Mouse (Mus musculus): ENCODE measurements at regions not wholly inside any gene's neighbourhood (a gene's known extent, or its start where the extent isn't known, plus 50 kb on each side); places are given as distances from the start of the nearest gene placed in this dataset.

DNA sequence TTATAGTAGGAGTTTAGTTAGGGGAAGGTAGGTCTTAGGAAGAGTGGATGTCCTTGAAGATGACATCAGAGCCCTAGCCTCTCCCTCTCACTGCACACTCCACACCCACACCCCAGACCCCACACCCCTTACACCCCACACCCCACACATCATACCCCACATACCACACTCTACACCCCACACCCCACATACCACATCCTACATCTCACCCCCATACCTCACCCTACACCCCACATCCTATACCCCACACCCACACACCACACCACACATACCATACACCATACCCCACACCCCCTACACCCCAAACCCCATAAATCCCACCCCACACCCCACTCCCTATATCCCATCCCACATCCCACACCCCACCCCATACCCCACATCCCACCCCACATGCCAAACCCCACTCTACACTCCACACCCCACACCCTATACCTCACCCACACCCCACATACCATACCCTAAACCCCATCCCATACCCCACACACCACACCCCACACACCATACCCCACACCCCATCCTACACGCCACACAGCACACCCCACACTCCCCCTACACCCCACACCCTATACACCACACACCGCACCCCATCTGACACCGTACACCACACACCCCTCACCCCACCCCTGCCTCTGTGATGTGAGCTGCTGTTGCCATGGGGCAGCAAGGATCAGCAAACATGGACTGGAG, 323.7 kb upstream of the G2e3 start:
- Histone ChIP-seq H3K4me1 (replicated peaks; ENCODE audit: control insufficient read depth, insufficient read depth, low read length) (no peaks in the 10 kb centered on the region), H3K9me3 (ENCODE audit: control insufficient read depth, low read length) (no peaks in the 10 kb centered on the region), H3K27ac (ENCODE audit: low read depth) (no peak overlapping the region), H3K36me3 (ENCODE audit: control insufficient read depth, insufficient read depth, low read length) (no peaks in the 10 kb centered on the region), H3K27me3 (replicated peaks; ENCODE audit: control insufficient read depth, insufficient read depth, low read length) (no peaks in the 10 kb centered on the region), H3K4me2 (ENCODE audit: low read length) (no peak overlapping the region), H3K4me3 (ENCODE audit: low read depth, low read length) (no peak overlapping the region), H3K9ac (ENCODE audit: low read length) (no peak overlapping the region)
- 91% methylated on average over 3 of the region's 3 CpGs for WGBS
- no peak; the same call in 1 of the 2 replicates for ATAC-seq (replicated peaks; ENCODE audit: low FRiP score, low TSS enrichment, low read depth)
- no peak for DNase-seq (ENCODE audit: low spot score)

DNA sequence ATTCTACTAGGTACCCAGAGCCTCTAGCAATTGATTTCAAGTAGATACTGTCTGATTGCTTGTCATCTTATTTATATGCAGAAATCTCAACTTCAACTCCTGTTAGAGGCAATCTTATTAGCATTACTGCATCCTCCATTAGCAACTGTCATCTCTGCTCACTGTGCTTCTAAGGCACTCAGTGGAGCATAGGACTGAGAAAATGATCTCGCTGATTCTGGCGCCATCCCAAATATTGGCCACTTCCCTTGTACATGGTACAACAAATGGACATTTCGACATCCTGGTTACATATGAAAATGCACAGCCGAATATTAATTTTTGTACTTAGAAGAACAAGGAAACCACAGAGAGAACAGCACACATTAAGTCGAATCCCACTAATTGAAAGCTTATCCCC, 329.7 kb upstream of the G2e3 start:
- no peak overlapping the region for H3K4me3 ChIP-seq (ENCODE audit: low read depth, low read length)
- no peaks in the 10 kb centered on the region for H3K27me3 ChIP-seq (replicated peaks; ENCODE audit: control insufficient read depth, insufficient read depth, low read length)
- no peak overlapping the region for H3K4me2 ChIP-seq (ENCODE audit: low read length)
- WGBS = 93% methylated on average over 5 of the region's 5 CpGs
- no peak overlapping the region for H3K27ac ChIP-seq (ENCODE audit: low read depth)
- H3K9me3 ChIP-seq (ENCODE audit: control insufficient read depth, low read length) = no peaks in the 10 kb centered on the region
- H3K9ac ChIP-seq (ENCODE audit: low read length) = no peak overlapping the region
- DNase-seq (ENCODE audit: low spot score) (no peak), ATAC-seq (replicated peaks; ENCODE audit: low FRiP score, low TSS enrichment, low read depth) (no peak)
- no peaks in the 10 kb centered on the region for H3K36me3 ChIP-seq (ENCODE audit: control insufficient read depth, insufficient read depth, low read length)
- no peaks in the 10 kb centered on the region for H3K4me1 ChIP-seq (replicated peaks; ENCODE audit: control insufficient read depth, insufficient read depth, low read length)

DNA sequence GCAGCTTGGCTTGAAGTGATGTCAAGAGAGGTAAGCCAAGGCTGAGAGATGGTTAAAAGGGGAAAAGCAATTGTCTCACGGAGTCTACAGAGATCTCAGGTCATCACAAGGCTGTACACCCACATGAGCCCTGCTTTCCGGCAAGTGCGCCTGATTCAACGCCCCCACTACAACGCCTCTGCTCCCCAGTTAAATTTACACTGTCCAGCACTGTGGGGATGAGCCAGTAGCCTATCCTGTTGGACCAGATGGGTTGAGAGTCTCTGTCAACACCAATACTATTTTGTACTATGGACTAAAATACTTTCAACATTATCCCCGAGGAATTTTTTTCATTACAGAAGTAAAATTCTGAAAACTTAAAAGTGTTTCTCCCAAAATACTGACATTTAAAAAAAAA, 331.8 kb upstream of the G2e3 start:
- DNase-seq (ENCODE audit: low spot score) (no peak), ATAC-seq (replicated peaks; ENCODE audit: low FRiP score, low TSS enrichment, low read depth) (no peak)
- no peaks in the 10 kb centered on the region for H3K9me3 ChIP-seq (ENCODE audit: control insufficient read depth, low read length)
- no peaks in the 10 kb centered on the region for H3K27me3 ChIP-seq (replicated peaks; ENCODE audit: control insufficient read depth, insufficient read depth, low read length)
- H3K9ac ChIP-seq (ENCODE audit: low read length) = no peak overlapping the region
- H3K4me3 ChIP-seq (ENCODE audit: low read depth, low read length) = no peak overlapping the region
- WGBS = 86% methylated on average over 6 of the region's 6 CpGs
- no peak overlapping the region for H3K27ac ChIP-seq (ENCODE audit: low read depth)
- no peaks in the 10 kb centered on the region for H3K4me1 ChIP-seq (replicated peaks; ENCODE audit: control insufficient read depth, insufficient read depth, low read length)
- no peak overlapping the region for H3K4me2 ChIP-seq (ENCODE audit: low read length)
- no peaks in the 10 kb centered on the region for H3K36me3 ChIP-seq (ENCODE audit: control insufficient read depth, insufficient read depth, low read length)

DNA sequence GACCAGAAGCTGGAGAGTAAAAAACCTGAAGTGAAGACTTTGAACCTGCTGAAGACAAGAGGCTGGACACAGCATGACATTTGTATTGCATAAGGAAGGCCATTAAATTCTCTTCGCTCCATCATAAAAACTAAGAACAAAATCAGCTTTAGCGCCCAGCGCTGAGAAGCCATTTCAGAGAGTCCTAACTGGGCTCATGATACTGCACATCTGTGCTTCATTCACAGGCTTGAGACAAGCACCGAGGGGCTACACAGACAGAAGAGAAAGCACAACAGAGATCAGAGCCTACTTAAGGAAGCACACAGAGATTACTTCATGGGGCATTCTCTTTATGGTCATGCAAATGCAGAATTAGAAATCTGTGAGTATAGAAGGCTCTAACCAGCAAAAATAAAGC, 338.2 kb upstream of the G2e3 start:
- DNase-seq (ENCODE audit: low spot score) = no peak
- H3K4me2 ChIP-seq (ENCODE audit: low read length) = no peak overlapping the region
- no peak overlapping the region for H3K9ac ChIP-seq (ENCODE audit: low read length)
- H3K9me3 ChIP-seq (ENCODE audit: control insufficient read depth, low read length) = no peaks in the 10 kb centered on the region
- H3K27ac ChIP-seq (ENCODE audit: low read depth) = no peak overlapping the region
- no peak for ATAC-seq (replicated peaks; ENCODE audit: low FRiP score, low TSS enrichment, low read depth)
- 90% methylated on average over 4 of the region's 4 CpGs for WGBS
- H3K27me3 ChIP-seq (replicated peaks; ENCODE audit: control insufficient read depth, insufficient read depth, low read length) = no peaks in the 10 kb centered on the region
- H3K4me3 ChIP-seq (ENCODE audit: low read depth, low read length) = no peak overlapping the region
- no peaks in the 10 kb centered on the region for H3K4me1 ChIP-seq (replicated peaks; ENCODE audit: control insufficient read depth, insufficient read depth, low read length)
- no peaks in the 10 kb centered on the region for H3K36me3 ChIP-seq (ENCODE audit: control insufficient read depth, insufficient read depth, low read length)

DNA sequence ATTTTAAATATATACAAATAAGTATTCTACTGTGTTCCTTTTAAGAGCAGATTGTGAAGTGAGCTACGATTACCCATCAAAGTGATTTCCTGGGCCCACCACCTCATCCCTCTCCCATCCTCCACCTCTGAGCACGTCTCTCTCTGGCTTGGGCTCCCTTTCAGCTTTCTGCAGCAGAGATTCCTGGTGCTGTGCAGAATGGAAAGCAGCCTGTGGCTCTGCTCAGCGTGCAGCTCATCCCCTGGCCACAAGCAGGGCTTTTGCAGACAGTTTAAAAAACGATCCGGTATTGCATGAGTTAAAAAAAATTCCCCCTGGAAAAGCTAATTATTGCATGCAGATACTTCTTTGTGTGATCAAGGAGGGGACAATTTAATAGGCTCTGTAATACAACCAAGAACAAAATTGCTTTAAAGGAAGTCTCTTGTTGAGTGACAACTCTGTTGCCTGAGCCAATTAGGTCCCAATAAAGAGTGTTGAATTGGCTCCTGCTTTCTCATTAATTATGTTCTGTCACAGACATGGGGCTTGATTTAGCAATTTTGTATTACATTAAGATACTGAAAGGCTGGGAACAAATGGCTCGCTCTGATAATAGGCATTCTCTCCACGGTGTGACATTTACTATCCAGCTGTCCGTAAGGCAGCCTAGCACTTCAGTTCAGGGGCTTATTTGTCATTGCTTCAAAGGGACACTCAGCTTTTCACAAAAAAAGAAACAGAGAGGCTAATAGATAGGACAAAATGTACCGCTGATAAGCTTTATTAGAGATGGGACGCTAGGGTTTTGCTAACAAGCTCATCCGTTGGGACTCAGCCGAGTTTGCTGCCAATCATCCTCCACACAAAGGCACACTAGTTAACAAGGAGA, 345.9 kb upstream of the G2e3 start:
- Histone ChIP-seq H3K9me3 (ENCODE audit: control insufficient read depth, low read length) (no peaks in the 10 kb centered on the region), H3K27ac (ENCODE audit: low read depth) (no peak overlapping the region), H3K36me3 (ENCODE audit: control insufficient read depth, insufficient read depth, low read length) (no peaks in the 10 kb centered on the region), H3K4me2 (ENCODE audit: low read length) (no peak overlapping the region), H3K9ac (ENCODE audit: low read length) (no peak overlapping the region), H3K27me3 (replicated peaks; ENCODE audit: control insufficient read depth, insufficient read depth, low read length) (no peaks in the 10 kb centered on the region), H3K4me1 (replicated peaks; ENCODE audit: control insufficient read depth, insufficient read depth, low read length) (no peaks in the 10 kb centered on the region; the same call in 1 of the 2 replicates), H3K4me3 (ENCODE audit: low read depth, low read length) (no peak overlapping the region)
- ATAC-seq (replicated peaks; ENCODE audit: low FRiP score, low TSS enrichment, low read depth) (no peak), DNase-seq (ENCODE audit: low spot score) (no peak)
- 35% methylated on average over 12 of the region's 12 CpGs for WGBS

DNA sequence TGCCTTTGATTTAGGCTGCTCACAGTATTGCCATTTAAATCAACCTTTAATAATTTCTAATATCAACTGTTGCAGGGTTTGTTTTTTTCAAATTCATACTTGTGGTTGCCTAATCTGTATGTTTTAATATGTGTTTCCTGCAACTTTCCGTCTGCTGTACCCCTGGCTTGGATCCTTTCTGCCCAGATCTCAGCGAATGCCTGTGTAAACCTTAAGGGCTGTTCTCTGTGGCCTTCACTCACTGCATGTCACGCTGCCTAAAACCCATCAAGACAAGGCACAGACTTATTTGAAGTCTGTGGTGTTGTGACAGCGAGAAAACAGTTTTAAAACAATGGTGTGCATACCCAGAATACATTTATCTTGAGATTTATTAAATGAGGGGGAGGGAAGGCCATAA, 346.8 kb upstream of the G2e3 start:
- ATAC-seq (replicated peaks; ENCODE audit: low FRiP score, low TSS enrichment, low read depth) = no peak
- no peaks in the 10 kb centered on the region; the same call in 1 of the 2 replicates for H3K4me1 ChIP-seq (replicated peaks; ENCODE audit: control insufficient read depth, insufficient read depth, low read length)
- H3K4me2 ChIP-seq (ENCODE audit: low read length) = no peak overlapping the region
- no peak overlapping the region for H3K27ac ChIP-seq (ENCODE audit: low read depth)
- WGBS = 51% methylated on average over 4 of the region's 4 CpGs
- no peaks in the 10 kb centered on the region for H3K36me3 ChIP-seq (ENCODE audit: control insufficient read depth, insufficient read depth, low read length)
- H3K27me3 ChIP-seq (replicated peaks; ENCODE audit: control insufficient read depth, insufficient read depth, low read length) = no peaks in the 10 kb centered on the region
- H3K4me3 ChIP-seq (ENCODE audit: low read depth, low read length) = no peak overlapping the region
- no peak overlapping the region for H3K9ac ChIP-seq (ENCODE audit: low read length)
- H3K9me3 ChIP-seq (ENCODE audit: control insufficient read depth, low read length) = no peaks in the 10 kb centered on the region
- no peak for DNase-seq (ENCODE audit: low spot score)

DNA sequence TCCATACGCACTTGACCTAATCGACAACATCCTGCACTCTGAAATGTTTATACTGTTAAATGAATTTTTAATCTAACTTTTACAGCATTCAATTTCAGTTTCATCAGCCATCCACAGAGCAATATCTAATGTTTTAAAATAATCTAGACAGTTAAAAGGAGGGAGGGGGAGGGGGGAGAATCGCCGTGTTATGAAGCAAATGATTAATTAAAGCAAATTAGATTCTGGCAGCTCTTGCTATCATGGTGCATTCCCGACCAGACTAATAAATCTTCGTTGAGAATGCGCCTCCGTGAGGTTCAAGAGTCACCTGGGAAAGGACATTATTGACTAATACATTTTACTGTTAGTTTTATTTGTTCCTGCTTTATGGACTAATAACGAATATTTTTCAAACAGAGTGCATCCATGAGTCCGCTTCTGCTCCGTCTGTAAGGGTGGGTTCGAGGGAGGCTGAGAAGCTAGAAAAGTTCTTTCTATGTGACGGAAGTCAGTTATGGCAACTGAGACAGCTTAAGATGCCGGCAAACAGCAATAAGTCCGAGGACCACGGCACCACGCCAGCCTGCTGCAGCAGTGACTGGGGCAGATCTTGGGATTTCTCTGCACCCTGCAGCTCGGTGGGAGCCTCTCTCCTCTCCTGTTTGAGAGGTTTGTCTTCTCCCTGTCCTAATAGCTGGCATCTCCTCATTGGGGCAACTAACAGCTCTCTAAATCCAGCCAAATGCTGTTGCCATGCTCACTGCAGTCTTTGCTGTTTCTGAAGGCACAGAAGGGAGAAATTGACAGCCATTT, 347.4 kb upstream of the G2e3 start:
- ATAC-seq (replicated peaks; ENCODE audit: low FRiP score, low TSS enrichment, low read depth) (no peak), DNase-seq (ENCODE audit: low spot score) (no peak)
- H3K9me3 ChIP-seq (ENCODE audit: control insufficient read depth, low read length) = no peaks in the 10 kb centered on the region
- no peaks in the 10 kb centered on the region for H3K27me3 ChIP-seq (replicated peaks; ENCODE audit: control insufficient read depth, insufficient read depth, low read length)
- 44% methylated on average over 18 of the region's 18 CpGs for WGBS
- H3K27ac ChIP-seq (ENCODE audit: low read depth) = no peak overlapping the region
- H3K4me1 ChIP-seq (replicated peaks; ENCODE audit: control insufficient read depth, insufficient read depth, low read length) = no peaks in the 10 kb centered on the region; the same call in 1 of the 2 replicates
- peak overlapping the region; percentile 9; the same call in 1 of the 2 replicates for H3K4me2 ChIP-seq (ENCODE audit: low read length)
- H3K36me3 ChIP-seq (ENCODE audit: control insufficient read depth, insufficient read depth, low read length) = no peaks in the 10 kb centered on the region
- no peak overlapping the region for H3K4me3 ChIP-seq (ENCODE audit: low read depth, low read length)
- no peak overlapping the region for H3K9ac ChIP-seq (ENCODE audit: low read length)

DNA sequence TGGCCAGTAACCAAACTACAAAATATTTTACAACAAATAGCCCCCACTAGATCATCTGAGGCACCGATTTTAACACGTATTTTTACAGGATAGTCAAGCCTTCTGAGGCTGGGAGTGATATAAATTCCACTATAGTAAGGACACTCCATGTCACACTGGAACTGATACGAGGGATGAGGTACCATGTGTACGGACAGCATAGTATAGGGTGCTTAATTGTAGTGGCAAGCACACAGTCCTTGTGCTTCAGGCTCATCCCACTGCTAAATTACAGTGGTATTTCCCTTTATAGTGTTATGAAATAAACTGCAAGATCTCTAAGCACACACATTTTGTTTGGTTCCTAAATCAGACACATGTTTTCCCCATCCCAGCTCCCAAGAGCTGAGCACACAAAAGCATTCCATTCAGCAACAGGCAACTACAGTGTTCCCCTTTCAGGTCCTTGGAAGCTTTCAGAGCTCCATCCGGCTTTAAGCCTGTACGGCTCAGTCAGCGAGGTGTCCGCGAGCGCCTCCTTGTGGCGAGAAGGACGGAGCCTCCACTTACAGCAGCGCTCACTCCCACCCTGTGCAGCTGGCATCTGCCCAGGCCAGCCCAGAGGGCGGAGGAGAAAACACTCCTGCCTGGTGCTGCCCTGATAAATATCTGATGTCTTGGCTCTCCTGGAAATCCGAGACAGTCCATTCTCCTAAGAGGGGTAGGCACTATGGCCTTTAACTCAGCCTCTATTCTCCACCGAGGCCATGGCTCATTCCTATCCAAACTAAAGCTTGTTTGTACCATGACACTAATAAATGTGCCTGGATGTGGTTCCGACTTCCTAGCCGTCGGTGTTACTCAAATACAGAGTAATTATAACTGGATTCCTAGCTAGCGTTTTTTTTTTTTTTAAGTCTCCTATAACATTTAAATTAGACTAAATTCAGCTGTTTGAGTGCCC, 348.3 kb upstream of the G2e3 start:
- peak; percentile 85 for ATAC-seq (replicated peaks; ENCODE audit: low FRiP score, low TSS enrichment, low read depth)
- Histone ChIP-seq H3K27me3 (replicated peaks; ENCODE audit: control insufficient read depth, insufficient read depth, low read length) (no peaks in the 10 kb centered on the region), H3K36me3 (ENCODE audit: control insufficient read depth, insufficient read depth, low read length) (no peaks in the 10 kb centered on the region), H3K9ac (ENCODE audit: low read length) (no peak overlapping the region), H3K4me3 (ENCODE audit: low read depth, low read length) (no peak overlapping the region), H3K4me1 (replicated peaks; ENCODE audit: control insufficient read depth, insufficient read depth, low read length) (no peaks in the 10 kb centered on the region; the same call in 1 of the 2 replicates), H3K4me2 (ENCODE audit: low read length) (no peak overlapping the region), H3K27ac (ENCODE audit: low read depth) (no peak overlapping the region), H3K9me3 (ENCODE audit: control insufficient read depth, low read length) (no peaks in the 10 kb centered on the region)
- WGBS = 29% methylated on average over 20 of the region's 20 CpGs
- peak; percentile 90 for DNase-seq (ENCODE audit: low spot score)

Measured in intestine, embryonic 14.5 days (tissue).